Mouse (Mus musculus) frontal cortex, adult (tissue): ENCODE measurements around the gene Fam43b.

Experiments used
- ATAC-seq: cut with Nextera tagmentation; 2 replicates; pipeline ENCODE4 v1.9.2; 2017; ENCODE audit warnings: mild to moderate bottlenecking, moderate library complexity, mixed read lengths; ENCODE audit not compliant: low TSS enrichment

The Fam43b gene

GRCm38 (mm10) chr4:138352692-138353091 is 43.6 kb downstream of the Fam43b start:
- ATAC-seq, result no peak

DNA sequence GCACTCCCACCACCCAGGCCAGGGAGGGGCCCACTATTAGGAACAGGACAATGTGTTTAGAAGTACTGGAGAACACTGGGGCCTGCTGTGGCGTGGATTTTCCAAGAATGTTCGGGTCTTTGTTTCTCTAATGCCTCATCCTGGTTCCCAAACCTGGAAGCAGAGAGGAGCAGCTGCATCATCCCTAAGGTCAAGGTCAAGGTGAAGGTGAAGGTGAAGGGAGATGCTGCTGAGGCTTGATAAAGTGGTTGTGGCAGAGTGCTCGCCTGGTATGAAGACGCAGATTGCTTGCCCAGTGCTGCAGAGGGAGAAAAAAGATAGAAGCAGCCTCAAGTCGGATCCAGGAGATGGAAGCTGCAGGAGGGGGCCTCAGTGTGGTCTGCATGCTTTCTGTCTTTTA is 44.5 kb downstream of the Fam43b start:
- no peak for ATAC-seq

DNA sequence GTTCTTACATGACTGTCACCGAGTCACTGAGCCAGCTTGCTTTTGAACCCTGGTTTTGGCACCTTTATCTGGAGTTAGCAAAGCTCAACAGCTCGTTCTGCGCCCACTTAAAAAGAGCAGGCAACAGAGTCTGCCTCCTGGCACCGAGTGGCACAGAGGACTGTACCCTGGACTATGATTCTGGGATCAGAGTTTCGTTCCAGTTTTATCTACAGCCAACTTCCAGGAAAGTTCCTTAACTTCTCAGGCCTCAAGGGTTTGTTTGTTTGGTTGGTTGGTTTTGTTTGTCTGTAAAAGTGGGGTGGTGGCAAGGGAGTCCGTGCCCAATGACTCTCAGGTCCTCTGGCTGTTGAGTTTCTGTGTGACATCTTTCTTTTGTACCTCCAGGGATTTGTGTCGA is 47.6 kb downstream of the Fam43b start:
- no peak for ATAC-seq

DNA sequence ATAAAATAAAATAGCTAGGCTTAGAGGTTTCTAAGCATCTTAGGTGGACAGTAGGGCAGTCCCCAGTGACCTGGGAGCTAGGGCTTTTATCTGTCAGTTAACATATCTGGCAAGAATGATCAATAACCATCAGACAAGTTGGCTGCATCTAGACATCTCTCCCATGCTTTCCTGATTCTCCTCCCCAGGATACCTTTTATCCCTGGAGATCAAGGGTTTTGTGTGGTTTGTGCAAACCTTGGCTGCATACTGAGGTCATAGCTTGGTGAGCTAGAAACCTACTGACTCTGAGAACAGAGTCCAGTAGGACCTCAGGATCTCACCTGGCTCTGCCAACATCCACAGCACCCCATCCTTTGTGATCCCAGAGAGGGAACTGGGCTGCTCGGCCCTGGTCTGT is 49.0 kb downstream of the Fam43b start:
- no peak for ATAC-seq

- no peak for ATAC-seq
Observed at GRCm38 (mm10) chr4:138344891-138345545, 51.3 kb downstream of the Fam43b start.
